Mouse (Mus musculus): Measurements from ENCODE around the gene Gm17509. TPM values are rescaled to one million over a fixed set of nuclear protein-coding genes. Genes with fewer than 3 reads are reported as not detected.
"Not testable (repeated sequence)": the region's sequence is repeated elsewhere in the genome, so short reads cannot be mapped to it uniquely, and the experiment has no call there.

Gm17509 gene
- polyA plus RNA-seq, 1 experiment from 2014 or later = not detected

DNA sequence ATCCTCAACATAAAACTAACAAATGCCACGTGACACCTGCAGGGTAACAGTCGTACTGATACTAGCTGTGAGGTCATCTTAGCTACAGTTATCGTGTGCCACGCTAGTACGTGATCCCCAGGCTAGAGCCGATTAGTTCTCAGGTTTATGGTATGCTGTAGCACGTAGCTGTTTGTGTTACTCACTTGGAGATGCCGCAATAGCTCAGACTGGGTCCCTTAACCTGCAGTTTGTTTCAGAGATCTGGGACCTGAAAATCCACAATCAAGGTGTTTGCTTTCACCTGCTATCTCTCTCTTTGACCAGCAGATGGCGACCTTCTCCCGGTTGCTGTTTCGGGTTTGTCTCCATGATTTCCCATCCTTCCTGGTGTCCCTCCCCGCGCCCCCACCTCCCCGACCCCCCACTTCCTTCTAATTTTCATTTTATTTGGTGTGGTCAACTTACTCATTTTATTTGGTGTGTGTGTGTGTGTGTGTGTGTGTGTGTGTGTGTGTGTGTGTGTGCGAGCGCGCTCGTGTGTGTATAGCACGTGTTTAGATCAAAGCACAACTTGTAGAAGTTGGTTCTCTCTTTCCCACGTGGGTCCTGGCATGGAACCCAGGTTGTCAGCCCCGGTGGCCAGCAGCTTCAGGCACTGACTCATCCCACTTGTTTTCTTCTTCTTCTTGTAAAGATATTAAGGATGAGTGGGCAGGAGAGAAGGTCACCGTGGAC, 18.0 kb downstream of the Gm17509 start:
- H3K9ac ChIP-seq = no peak overlapping the region
- no peaks in the 10 kb centered on the region for H3K4me1 ChIP-seq
- no peak overlapping the region for H3K4me3 ChIP-seq
- H3K27me3 ChIP-seq = no peaks in the 10 kb centered on the region
- no peak overlapping the region for H3K4me2 ChIP-seq
- ATAC-seq (ENCODE audit: borderline replicate concordance, extremely low read depth, low FRiP score, low TSS enrichment) = no peak
- H3K27ac ChIP-seq = no peak overlapping the region
- 41% methylated on average over 22 of the region's 22 CpGs for WGBS
- H3K9me3 ChIP-seq = no peaks in the 10 kb centered on the region
- no peaks in the 10 kb centered on the region for H3K36me3 ChIP-seq

DNA sequence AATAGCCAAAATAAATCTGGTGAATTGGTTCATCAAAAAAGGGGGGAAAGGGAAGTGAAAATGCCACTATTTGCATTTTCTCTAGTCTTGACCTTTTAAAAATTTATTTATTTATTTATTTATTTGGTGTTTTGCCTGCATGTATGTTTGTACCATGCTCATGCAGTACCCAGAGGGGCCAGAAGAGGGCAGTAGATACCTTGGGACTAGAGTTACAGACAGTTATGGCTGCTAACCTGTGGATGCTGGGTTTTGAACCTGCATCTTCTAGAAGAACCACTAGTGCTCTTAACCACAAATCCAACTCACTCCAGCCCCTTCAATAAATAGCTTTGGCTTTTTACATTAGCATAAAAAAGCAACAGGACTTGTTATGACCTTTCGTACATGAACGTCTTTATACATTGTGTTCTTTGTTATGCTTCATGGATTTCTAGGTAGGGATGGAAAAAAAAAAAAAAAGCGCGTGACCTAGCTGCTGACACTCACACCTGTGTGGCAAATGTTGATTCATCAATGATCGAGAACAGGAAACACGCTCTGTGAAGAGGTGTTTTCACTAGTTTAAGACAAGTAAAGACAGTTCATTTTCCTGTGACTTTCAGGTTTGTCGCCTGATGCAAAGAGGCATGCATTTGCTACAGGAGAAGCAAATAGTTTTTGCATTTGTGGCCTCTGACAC, 22.3 kb downstream of the Gm17509 start:
- Histone ChIP-seq H3K9me3 (no peaks in the 10 kb centered on the region), H3K4me1 (no peaks in the 10 kb centered on the region), H3K9ac (no peak overlapping the region), H3K4me3 (no peak overlapping the region), H3K36me3 (no peaks in the 10 kb centered on the region), H3K27me3 (no peaks in the 10 kb centered on the region), H3K4me2 (no peak overlapping the region), H3K27ac (no peak overlapping the region)
- WGBS = 80% methylated on average over 7 of the region's 7 CpGs
- no peak for ATAC-seq (ENCODE audit: borderline replicate concordance, extremely low read depth, low FRiP score, low TSS enrichment)

DNA sequence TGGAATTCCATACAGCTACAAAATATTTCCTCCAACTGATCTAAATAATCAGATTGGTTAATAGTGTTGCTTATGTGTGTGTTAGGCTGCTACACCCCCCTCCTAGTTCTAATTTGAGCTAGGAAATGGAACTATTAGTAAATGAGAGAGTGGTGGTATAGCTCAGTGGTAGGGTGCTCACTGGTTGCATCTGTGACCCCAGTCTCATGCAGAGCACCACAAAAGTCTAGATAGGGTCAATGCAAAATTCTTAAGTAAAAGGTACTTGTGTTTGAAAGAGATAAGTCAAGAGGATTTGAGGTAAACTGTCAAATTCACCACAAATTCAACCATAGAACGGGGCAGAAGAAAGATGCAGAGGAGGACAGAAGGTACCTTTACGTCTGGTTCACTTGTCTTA, 23.2 kb downstream of the Gm17509 start:
- no peaks in the 10 kb centered on the region for H3K36me3 ChIP-seq
- ATAC-seq (ENCODE audit: borderline replicate concordance, extremely low read depth, low FRiP score, low TSS enrichment) = no peak
- no peaks in the 10 kb centered on the region for H3K9me3 ChIP-seq
- no peaks in the 10 kb centered on the region for H3K4me1 ChIP-seq
- WGBS = 81% methylated on average over 2 of the region's 2 CpGs
- no peak overlapping the region for H3K4me2 ChIP-seq
- H3K9ac ChIP-seq = no peak overlapping the region
- no peak overlapping the region for H3K27ac ChIP-seq
- H3K4me3 ChIP-seq = no peak overlapping the region
- no peaks in the 10 kb centered on the region for H3K27me3 ChIP-seq

DNA sequence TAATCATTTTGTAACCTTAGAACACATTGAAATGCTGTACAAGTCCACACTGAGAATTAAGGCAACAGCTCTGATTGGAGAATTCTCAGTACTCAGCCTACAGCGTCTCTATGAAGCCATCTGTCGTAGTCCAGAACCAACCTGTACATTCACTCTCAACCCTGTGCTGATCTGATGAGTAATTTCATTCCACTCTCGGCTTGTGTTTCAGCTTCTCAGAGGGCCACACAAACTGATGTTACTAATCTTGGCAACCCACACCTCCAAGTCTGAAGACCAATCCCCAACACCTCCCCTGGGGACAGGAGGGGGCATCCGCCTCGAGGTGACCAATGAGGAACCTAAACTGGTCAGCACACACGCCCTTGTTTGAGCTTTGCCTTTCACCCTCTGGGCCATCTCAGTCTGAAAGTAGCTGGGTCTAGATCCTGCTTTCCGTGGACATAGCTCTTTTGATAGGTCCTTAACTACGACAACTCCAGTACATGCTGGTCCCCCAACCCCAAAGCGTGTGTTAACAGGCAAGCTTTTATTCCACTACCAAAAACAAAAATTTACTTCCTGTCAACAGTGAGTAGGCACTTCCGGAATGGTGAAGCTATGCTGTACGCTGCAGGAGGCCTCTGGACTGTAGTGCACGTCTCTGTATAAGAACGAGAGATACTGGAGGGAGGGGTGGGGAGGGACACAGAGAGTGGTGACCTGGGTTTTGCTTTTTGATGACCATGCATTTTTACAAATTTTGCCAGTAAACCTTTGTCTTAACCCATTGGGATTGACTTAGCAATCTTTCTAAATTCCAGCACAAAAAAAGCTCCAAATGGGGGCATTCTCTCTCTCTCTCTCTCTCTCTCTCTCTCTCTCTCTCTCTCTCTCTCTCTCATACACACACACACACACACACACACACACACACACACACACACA, 25.0 kb downstream of the Gm17509 start:
- Histone ChIP-seq H3K27ac (no peak overlapping the region), H3K4me1 (no peaks in the 10 kb centered on the region), H3K36me3 (no peaks in the 10 kb centered on the region), H3K9me3 (no peaks in the 10 kb centered on the region), H3K4me2 (no peak overlapping the region), H3K4me3 (no peak overlapping the region), H3K27me3 (no peaks in the 10 kb centered on the region), H3K9ac (no peak overlapping the region)
- 74% methylated on average over 13 of the region's 13 CpGs for WGBS
- no peak for ATAC-seq (ENCODE audit: borderline replicate concordance, extremely low read depth, low FRiP score, low TSS enrichment)

DNA sequence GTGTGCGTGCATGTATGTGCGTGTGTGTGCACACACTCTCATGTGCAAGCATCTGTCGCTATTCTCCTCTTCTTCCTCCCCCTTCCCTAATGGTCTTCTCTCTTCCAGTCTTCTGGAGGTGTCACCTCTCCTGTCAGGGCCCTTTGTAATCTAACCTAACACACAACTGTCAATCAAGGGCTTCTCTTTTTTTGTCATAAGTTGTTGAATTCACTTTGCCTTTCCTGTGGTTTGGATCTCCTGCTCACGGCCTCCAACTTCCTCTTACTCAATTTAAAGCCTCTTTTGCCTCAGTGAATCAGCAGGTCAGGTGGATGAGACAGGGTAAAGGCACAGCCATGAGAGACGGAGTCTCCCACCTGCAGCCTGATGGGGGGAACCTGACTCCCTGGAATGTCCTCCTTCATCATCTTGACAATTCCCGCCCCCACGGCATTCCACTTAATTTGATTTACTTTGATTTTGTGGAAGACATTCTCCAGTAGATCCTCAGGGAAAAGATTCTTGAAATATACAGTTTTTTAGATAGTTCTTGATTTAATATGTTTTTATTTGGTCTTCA, 27.4 kb downstream of the Gm17509 start:
- Histone ChIP-seq H3K9ac (no peak overlapping the region), H3K27me3 (no peaks in the 10 kb centered on the region), H3K4me3 (no peak overlapping the region), H3K4me2 (no peak overlapping the region), H3K27ac (no peak overlapping the region), H3K9me3 (no peaks in the 10 kb centered on the region), H3K4me1 (no peaks in the 10 kb centered on the region), H3K36me3 (no peaks in the 10 kb centered on the region)
- ATAC-seq (ENCODE audit: borderline replicate concordance, extremely low read depth, low FRiP score, low TSS enrichment) = no peak
- WGBS = 55% methylated on average over 7 of the region's 7 CpGs

DNA sequence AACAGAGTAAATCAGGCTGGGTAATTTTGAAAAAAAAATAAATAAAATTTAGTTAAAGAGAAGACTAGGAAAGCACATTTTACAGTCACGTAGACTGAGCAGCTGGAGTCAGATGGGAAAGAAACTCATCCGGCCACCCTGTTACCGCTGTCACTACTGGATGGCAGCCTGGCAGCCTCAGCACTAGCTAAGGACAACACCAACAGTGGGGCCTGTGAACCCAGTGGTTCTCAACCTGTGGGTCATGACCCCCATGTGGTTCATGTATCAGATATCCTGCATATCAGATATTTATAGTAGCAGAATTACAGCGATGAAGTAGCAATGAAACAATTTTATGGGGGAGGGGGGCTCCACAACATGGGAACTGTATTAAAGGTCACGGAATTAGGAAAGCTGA, 28.7 kb downstream of the Gm17509 start:
- 83% methylated on average over 5 of the region's 5 CpGs for WGBS
- Histone ChIP-seq H3K4me3 (no peak overlapping the region), H3K9me3 (no peaks in the 10 kb centered on the region), H3K27me3 (no peaks in the 10 kb centered on the region), H3K27ac (no peak overlapping the region), H3K9ac (no peak overlapping the region), H3K36me3 (no peaks in the 10 kb centered on the region), H3K4me2 (no peak overlapping the region), H3K4me1 (no peaks in the 10 kb centered on the region)
- no peak for ATAC-seq (ENCODE audit: borderline replicate concordance, extremely low read depth, low FRiP score, low TSS enrichment)

DNA sequence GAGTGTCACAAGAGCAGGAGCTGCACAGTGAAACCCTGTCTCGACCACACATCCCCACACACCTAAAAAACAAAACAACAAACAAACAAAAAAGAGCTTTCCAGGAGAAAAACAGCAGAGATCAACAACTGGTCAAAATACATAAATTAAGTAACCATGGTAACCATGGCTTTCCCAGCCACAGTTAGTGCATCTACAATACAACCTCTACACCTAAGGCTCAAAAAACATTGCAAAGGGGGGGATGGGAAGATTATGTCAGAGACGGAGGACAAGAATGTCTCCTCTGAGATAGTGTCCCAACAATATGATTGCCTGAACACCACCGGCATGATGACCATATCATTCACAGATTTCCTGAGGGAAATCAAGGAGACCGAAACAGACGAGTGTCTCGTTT, 35.5 kb downstream of the Gm17509 start:
- H3K4me1 ChIP-seq = no peaks in the 10 kb centered on the region
- no peaks in the 10 kb centered on the region for H3K36me3 ChIP-seq
- no peak overlapping the region for H3K4me2 ChIP-seq
- ATAC-seq (ENCODE audit: borderline replicate concordance, extremely low read depth, low FRiP score, low TSS enrichment) = no peak
- no peaks in the 10 kb centered on the region for H3K9me3 ChIP-seq
- no peak overlapping the region for H3K9ac ChIP-seq
- no peaks in the 10 kb centered on the region for H3K27me3 ChIP-seq
- H3K27ac ChIP-seq = no peak overlapping the region
- 75% methylated on average over 6 of the region's 6 CpGs for WGBS
- no peak overlapping the region for H3K4me3 ChIP-seq

DNA sequence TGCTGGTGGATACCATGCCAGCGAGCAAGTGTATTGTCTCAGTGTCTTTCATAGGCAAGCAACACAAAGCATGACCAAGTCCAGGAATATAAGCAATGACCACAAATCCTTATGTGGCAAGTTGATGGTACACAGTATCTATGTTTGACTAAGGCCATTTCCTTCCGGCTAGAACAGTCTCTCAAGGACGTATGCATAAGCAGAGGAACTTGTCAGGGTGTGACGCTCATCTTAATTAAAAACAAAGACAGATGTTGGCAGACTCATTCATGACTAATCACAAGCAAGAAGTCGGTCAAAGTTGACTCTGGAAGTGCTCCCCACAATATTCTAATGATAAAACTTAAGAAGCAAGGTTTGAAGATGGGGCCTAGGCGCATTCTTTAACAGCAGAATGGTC, 37.6 kb downstream of the Gm17509 start:
- H3K27me3 ChIP-seq = no peaks in the 10 kb centered on the region
- ATAC-seq (ENCODE audit: borderline replicate concordance, extremely low read depth, low FRiP score, low TSS enrichment) = no peak

DNA sequence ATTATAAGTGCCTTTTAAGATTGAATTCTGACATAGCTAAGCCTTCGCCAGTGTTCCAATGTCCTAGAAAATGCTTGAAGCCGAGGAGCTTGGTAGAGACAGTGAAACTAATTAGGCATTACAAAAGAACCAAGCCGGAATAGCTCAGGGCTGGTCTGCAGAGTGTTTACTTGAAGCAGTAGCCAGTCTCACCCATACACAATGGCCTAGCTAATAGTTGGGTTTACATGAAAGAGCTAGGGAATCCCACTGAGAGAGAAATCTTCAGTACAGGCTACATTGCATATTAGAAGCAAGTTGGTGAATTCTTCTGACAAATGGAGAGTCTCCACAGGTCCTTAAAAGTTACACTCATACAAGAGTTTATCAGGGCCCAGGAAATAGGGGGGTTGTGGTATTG, 40.0 kb downstream of the Gm17509 start:
- ATAC-seq (ENCODE audit: borderline replicate concordance, extremely low read depth, low FRiP score, low TSS enrichment); H3K27ac ChIP-seq; H3K27me3 ChIP-seq; H3K4me2 ChIP-seq; H3K4me1 ChIP-seq; H3K4me3 ChIP-seq; H3K36me3 ChIP-seq; H3K9me3 ChIP-seq; H3K9ac ChIP-seq: not testable (repeated sequence)
- 77% methylated on average over 3 of the region's 3 CpGs for WGBS

More for the DNA sequence above, 37.6 kb downstream of the Gm17509 start:
- 59% methylated on average over 6 of the region's 6 CpGs for WGBS
- Histone ChIP-seq H3K4me2 (no peak overlapping the region), H3K27ac (no peak overlapping the region), H3K9ac (no peak overlapping the region), H3K9me3 (no peaks in the 10 kb centered on the region), H3K36me3 (no peaks in the 10 kb centered on the region), H3K4me3 (no peak overlapping the region), H3K4me1 (no peaks in the 10 kb centered on the region)
